Mouse (Mus musculus): ENCODE measurements around the gene Trim2.

The Trim2 gene

DNA sequence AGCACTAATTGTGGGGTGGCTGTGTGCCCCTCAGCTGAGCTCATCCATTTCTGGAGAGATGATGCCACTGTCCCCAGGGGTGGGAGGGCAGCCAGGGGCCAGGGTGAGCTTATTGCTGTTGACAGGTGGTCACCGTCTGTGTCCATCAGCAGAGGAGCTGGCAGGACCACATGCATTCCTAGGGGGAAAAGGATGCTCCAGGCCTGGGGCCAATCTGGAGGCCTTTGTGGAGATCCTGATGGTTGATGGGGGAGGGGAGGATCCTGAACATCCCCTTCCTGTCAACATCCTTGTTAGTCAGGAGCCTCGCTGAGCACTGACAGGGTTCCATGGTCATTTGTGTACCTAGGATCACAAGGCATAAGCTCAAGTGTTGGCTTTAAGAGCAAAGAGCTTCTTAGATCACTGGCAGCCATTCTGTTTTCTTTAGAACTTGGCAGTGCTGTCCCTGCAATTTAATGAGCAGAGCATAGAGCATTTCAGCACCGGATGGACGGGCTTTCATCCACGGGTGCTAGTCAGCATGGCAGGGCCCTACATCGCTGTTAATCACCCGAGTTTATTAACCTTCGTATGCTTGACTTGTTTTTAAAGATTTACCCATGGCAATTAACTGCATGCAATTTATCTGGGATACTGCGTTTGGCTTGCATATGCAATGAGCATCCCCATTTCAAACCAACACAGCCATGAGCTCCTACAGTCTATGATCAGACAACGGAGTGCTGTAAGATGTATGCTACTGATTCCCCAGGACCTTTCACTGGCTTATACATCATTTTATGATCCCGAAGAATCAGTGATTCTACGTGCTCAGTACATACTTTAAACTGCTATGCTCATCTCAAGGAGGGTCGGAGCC is 105.9 kb downstream of the Trim2 start:
- in situ Hi-C loops (cut with MseI, MboI), result no loop called here

DNA sequence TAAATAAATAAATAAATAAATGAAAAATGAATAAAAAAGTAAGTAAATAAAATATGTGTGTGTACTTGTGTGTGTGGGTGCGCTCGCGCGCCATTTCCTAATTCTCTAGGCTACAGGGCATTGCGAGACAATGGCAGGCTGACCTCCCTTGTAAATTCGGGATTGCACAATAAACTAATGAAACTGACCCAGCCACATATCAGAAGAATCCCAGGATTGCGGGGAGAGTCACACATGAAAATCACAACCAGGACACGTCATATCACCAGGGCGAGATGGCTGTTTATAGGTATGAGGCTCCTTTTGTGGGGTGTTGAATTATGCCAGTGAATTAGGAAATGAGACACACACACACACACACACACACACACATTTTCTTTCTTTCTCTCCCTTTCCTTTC is 107.2 kb downstream of the Trim2 start:
- in situ Hi-C loops (cut with MseI, MboI), result no loop called here

- in situ Hi-C loops (cut with MseI, MboI), result no loop called here
Measured at GRCm38 (mm10) chr3:84198229-84198628, 108.4 kb downstream of the Trim2 start.

DNA sequence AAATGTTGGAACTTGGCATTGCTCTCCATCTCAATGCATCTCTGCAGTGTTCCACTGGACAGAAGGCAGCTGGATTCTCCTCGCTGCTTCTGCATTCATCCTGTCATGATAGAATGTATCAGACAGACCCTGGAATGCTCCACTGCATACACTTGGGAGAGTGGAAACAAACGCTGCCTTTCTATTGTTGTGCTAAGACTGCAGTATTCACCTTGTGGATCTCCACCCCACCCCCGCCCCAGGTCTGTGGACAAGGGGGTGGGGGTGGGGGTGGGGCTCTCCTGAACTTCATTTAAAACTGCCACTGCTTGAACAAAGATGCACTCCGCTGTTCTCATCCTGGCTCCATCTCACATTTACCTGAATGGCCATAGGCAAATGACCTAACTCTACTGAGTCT is 112.8 kb downstream of the Trim2 start:
- in situ Hi-C loops (cut with MseI, MboI), result no loop called here

GRCm38 (mm10) chr3:84191141-84191881 is 115.4 kb downstream of the Trim2 start:
- in situ Hi-C loops (cut with MseI, MboI), result no loop called here

GRCm38 (mm10) chr3:84190513-84191061 is 116.1 kb downstream of the Trim2 start:
- in situ Hi-C loops (cut with MseI, MboI), result no loop called here

DNA sequence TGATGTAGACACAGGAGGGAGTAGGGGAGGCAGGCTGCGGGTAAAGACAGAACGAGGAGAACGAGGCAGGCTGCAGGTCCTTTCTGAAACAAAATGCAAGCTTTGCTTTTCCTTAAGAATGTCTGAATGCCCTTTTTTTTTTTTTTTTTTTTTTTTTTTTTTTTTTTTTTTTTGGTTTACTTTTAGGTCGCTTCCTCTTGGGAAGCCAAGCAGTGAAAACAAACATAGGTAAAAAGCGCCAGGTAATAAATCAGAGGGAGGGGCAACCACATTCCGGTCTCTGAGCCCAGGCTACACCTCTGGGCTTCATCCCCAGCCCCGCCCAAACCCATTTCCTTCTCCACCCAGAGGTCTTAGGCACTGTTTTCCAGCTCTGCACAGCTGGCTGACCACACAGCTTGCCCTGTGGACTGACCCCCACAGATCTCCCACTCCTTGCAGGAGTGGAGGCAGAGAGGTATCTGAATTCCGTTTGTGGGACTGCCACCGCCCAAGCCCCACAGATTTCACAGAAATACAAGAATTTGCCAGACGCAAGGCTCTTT is 117.0 kb downstream of the Trim2 start:
- in situ Hi-C loops (cut with MseI, MboI), result no loop called here

DNA sequence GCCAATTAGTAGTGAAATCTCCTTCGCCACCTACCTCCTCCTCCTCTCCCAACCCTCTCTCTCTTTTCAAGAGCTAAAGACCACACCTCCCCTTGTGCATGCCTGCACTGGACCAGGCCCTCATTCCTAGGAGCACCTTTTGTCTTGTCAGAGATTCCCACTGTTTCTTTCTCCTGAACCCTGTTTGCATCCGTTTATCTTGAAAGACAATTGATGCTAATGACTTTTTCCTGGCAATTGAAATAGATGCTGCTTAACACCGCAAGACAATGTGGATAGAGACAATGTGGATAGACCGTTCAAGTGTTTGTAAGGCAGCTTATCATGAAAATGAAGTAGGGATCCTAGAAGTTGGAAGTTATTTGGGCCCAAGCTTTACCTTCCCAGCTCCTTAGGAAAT is 125.0 kb downstream of the Trim2 start:
- in situ Hi-C loops (cut with MseI, MboI), result no loop called here

GRCm38 (mm10) chr3:84181102-84181501 is 125.6 kb downstream of the Trim2 start:
- in situ Hi-C loops (cut with MseI, MboI), result no loop called here

DNA sequence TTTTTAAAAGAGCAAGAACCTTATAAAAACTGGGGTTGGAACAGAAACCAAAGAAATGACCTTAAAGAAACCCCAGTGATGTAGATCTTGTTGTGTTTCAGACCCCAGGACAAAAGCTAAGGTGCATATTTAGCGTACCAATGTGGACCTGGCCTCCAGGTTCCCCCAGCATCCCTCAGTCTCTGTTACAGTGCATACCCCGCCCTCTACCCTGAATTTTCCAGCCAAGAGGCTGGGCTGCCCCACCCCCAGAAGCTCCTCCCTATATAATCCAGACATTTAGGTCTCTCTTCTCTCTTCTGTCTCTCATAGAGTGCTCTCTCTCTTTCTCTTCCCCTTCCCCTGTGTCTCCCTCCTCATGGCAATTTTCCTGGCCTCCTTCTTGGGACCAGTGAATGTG is 126.4 kb downstream of the Trim2 start:
- in situ Hi-C loops (cut with MseI, MboI), result no loop called here

DNA sequence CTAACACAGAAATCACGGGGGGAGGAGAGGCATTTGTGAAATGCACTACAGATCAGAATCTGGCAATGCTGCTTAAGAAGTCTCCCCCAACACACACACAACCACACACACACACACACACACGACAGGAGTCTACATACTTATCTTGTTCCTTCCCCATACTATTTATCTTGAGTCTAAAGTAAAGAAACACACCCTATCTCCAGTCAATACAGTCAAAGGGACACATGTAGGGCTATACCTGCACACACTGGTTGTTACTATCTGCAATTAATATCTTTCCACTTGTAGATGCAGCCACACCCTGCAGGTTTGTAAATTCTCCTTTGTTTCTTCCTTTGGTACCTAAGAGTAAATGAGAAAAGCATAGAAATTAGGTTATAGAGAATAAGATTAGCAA is 128.8 kb downstream of the Trim2 start:
- in situ Hi-C loops (cut with MseI, MboI), result loop anchor here (5.0 kb wide), 3 partner anchors 49 to 134 kb away; partner anchors contain the start of gene Trim2 (in 1 of the 2)

GRCm38 (mm10) chr3:84175337-84176315 is 131.1 kb downstream of the Trim2 start:
- in situ Hi-C loops (cut with MseI, MboI), result loop anchor here (5.0 kb wide), 3 partner anchors 52 to 137 kb away; partner anchors contain the start of gene Trim2 (in 1 of the 2)

GRCm38 (mm10) chr3:84173581-84174154 is 133.0 kb downstream of the Trim2 start, which contains the start of gene Gm6525:
Gene Gm6525, plus strand, starts transcription at chr3:84174104.
- in situ Hi-C loops (cut with MseI, MboI), result no loop called here

GRCm38 (mm10) chr3:84172406-84172805 is 134.3 kb downstream of the Trim2 start:
- in situ Hi-C loops (cut with MseI, MboI), result no loop called here

DNA sequence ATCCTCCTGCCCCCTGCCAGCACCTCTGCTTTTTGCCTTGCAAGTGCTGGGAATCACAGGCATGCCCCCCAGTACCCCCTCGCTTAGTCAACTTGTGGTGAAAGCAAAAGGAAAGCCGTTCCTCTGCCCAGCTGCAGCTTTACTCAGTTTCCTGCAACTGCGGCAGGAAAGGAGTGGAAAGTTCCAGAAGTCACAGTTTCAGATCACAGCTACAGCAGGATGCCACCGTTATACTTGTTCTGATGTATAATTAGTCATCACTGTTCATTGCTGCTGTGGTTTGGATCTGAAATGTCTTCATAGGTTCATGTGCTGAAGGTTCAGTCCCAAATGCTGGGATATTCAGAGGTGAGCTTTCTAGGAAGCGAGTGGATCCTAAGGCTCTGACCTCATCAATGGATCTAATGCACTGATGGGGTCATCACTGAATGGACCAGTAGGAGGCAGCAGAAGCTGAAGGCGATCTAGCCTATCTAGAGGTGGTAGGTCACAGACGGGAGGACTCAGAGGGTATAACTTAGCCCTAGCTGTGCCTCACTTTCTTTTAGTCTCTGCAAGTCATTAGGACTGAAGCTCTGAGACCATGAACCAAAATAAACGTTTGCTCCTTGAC is 137.2 kb downstream of the Trim2 start:
- in situ Hi-C loops (cut with MseI, MboI), result no loop called here

- in situ Hi-C loops (cut with MseI, MboI), result no loop called here
Measured at GRCm38 (mm10) chr3:84168943-84169342, 137.7 kb downstream of the Trim2 start.

GRCm38 (mm10) chr3:84166073-84166472 is 140.6 kb downstream of the Trim2 start:
- in situ Hi-C loops (cut with MseI, MboI), result no loop called here

GRCm38 (mm10) chr3:84165391-84165790 is 141.3 kb downstream of the Trim2 start:
- in situ Hi-C loops (cut with MseI, MboI), result no loop called here

DNA sequence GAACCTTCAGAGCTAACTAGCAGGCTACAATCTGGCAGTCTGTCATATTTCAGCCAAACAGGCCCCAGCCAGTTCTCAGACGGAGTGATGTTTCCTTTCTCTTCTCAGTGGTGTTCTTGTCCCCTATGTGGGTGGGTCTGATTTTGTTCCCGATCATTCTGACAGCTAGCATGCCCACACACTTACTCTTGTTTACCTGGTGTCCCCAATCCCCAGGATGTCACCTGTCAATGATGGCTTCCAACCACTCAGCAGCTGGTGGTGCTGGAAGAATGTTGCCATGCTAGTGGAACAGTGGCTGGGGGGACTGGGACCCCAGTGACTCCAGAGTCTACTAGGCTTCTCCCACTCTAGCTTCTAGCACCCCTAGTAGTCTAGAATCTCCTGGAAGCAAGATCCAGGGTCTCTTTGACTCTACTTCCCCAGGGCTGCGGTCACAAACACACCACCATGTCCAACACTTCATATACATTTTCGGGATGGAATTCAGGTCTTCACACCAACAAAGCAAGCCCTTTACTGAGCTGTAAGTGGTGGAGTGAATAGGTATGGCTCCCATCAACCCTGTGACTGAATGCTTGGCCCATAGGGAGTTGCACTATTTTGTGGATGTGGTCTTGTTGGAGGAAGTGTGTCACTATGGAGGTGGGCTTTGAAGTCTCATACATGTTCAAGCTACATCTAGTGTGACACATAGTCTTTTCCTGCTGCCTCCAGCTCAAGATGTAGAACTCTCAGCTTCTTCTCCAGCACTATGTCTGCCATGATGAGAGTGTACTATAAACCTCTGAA is 148.9 kb downstream of the Trim2 start:
- in situ Hi-C loops (cut with MseI, MboI), result no loop called here

Measured in mouse trophoblast stem cell (cell line).